Mouse (Mus musculus) bone marrow macrophage, adult 2 months (primary cell): ENCODE measurements around the gene Erc2.

ENCODE experiments used
- CTCF ChIP-seq: IDR thresholded peaks from 2 replicates; pipeline ENCODE4 v1.5.1; 2012; ENCODE audit warnings: low read depth, mild to moderate bottlenecking, low read length, moderate library complexity
- POLR2A ChIP-seq: IDR thresholded peaks from 2 replicates; pipeline ENCODE4 v1.6.1; 2012; ENCODE audit warnings: mild to moderate bottlenecking, low read depth, low read length, borderline replicate concordance

DNA sequence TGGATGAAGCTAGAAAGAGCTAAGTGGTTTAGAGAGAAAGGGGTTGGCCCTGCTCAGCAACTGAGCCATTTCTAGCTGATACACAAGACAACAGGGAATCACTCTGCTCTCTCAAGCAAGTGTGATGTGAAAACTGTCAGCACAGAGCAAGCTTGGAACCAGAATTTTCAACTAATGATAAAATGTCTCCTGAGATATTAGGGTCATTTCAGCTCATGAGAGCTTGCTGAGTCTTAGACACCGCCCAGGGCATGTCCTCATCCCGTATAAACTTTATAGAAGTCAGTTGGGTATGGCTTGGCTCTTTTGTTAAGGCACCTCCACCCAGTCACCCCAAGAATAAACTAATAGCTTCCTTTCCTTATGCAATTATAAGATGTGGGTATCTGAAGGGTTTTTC, 666.0 kb downstream of the Erc2 start:
- no peak for TF ChIP-seq CTCF
- no peak for TF ChIP-seq POLR2A
